Mouse (Mus musculus) lung, adult 2 months (tissue): Measurements from ENCODE around the gene Pank4. TPM values are rescaled to one million over a fixed set of nuclear protein-coding genes. Genes with fewer than 3 reads are reported as not detected.

Source experiments
- DNase-seq: peaks from one replicate; pipeline ENCODE4 v3.0.0; 2022
- H3K4me1 ChIP-seq: fragments of 200-500 bp; 2 replicates; pipeline ENCODE4 v1.6.1; 2011; ENCODE audit warnings: low read length; ENCODE audit not compliant: control insufficient read depth, insufficient read depth
- H3K4me3 ChIP-seq: fragments of 200-500 bp; replicated peaks from 2 replicates; pipeline ENCODE3; 2011; ENCODE audit warnings: low read depth, mild to moderate bottlenecking, control low read depth, low read length; ENCODE audit errors: extremely low read depth
- CTCF ChIP-seq: fragments of 200-500 bp; IDR thresholded peaks from 2 replicates; pipeline ENCODE4 v1.5.1; 2011; ENCODE audit warnings: mild to moderate bottlenecking, low read length, control low read depth; ENCODE audit not compliant: insufficient read depth
- POLR2A ChIP-seq: fragments of 200-500 bp; IDR thresholded peaks from 2 replicates; pipeline ENCODE4 v1.6.1; 2011; ENCODE audit warnings: low read depth, mild to moderate bottlenecking, control low read depth, low read length, borderline replicate concordance; ENCODE audit errors: extremely low read depth
- whole genome bisulfite sequencing: fragments of 180-500 bp; shearing (Covaris S2); methylation state at CpG from one replicate; pipeline ENCODE4 v1.1.7; 2018; 5-methylcytosine and 5-hydroxymethylcytosine counted together
- polyA plus RNA-seq: library from polyadenylated mRNA; depleted of rRNA; stranded (reverse); fragments of >200 nt; gene quantifications from 2 replicates; pipeline ENCODE4 v1.2.3, GENCODE M21; 2012

Pank4 gene
- polyA plus RNA-seq, 1 experiment, result 49.1 TPM

DNA sequence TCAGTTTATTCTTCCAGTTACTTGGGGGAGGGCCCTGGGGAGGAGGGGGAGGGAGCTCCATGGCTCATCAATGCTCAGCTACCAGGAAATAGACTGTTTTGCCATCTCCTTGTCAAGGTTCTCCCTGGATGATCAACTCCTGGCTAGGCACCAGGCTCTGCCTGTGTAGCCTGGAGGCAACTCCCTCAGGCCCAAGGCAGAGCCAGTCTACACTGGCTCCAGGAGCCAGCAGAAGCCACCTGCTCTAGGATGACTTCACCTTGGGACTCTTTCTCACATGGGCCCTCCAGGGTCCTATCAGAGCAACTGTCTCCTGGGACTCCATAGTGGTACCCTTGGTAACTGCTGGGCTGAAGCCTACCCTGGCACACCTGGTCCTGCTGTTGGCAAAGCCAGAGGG, 44.2 kb downstream of the Pank4 start:
- DNase-seq, result no peak
- H3K4me1 ChIP-seq, result no peaks in the 10 kb centered on the region
- TF ChIP-seq CTCF (no peak), POLR2A (no peak)
- no peak overlapping the region for H3K4me3 ChIP-seq

DNA sequence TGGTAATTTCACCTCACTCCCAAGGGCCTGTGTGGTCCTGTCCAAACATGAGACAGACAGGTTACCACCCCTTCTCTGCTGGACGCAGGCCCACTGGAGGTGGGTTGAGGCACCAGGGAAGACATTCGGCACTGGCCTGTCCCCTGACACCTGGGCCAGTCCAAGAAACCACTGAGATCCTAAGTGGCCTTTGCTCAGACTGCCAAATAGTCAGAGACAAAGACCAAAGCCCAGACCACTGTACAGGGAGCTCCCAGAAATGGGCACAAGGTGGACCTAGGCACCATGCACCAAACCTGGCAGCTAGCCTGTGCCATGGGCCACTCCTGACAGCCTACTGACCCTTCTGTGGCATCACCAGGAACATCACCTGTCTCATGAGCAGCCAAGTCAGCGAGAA, 45.3 kb downstream of the Pank4 start:
- no peak for DNase-seq
- Histone ChIP-seq H3K4me3 (no peak overlapping the region), H3K4me1 (no peaks in the 10 kb centered on the region)
- 74% methylated on average over 3 of the region's 3 CpGs for WGBS
- TF ChIP-seq CTCF (no peak), POLR2A (no peak)

DNA sequence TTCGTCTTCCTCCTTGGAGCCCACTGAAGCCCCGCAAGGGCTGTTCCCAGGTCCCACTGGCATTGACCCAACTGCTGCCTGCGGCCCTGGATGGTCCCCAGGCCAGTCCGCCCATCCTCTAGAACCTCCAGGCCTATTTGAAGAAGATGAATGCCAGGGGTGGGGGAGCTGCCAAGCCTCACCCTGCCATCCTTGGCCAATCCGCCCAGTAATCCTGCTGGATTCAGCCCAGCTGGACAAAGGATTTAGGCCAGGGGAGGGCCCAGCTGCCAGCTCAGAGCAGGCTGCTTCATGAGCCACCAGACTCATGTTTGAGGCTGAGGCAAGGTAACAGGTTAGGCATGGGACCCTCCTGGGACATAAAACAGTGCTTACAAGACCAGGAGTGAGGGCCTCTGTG, 46.9 kb downstream of the Pank4 start:
- no peak overlapping the region for H3K4me3 ChIP-seq
- TF ChIP-seq POLR2A, result no peak
- no peak for TF ChIP-seq CTCF
- DNase-seq, result no peak
- no peaks in the 10 kb centered on the region for H3K4me1 ChIP-seq
- WGBS, result 75% methylated on average over 5 of the region's 5 CpGs

DNA sequence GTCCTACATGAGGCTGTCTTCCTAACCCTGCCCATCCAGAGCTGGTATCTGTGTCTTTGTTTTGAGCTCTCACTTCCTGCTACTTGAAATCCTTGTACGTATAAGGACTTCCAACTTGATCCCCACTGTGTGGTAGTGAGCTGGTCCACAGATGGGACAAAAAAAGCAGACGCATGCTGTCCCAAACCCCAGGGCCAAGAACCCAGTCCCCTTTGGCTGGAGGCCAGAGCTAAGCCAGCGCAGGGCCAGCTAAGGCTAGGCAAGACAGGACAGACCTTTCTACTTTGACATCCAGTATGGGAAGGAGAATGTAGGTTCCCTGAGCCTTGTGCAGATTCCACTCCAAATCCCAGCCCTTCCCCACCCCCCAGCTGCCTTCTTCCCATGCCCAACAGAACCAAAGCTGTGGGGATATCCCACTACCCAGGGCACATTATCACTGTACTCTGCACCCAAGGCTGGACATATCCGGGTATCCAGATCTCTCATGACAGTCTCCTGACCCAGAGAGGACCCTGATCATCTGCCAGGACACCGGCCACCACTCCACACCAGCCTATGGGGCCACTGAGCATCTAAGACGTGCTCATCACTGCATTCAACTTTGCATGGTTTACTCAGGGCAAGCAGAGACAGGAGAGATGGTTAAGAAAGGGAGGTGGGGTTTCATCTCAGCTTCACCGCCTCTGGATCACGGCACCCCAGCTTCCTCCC, 47.5 kb downstream of the Pank4 start:
- no peak for TF ChIP-seq POLR2A
- TF ChIP-seq CTCF, result no peak
- 70% methylated on average over 8 of the region's 8 CpGs for WGBS

DNA sequence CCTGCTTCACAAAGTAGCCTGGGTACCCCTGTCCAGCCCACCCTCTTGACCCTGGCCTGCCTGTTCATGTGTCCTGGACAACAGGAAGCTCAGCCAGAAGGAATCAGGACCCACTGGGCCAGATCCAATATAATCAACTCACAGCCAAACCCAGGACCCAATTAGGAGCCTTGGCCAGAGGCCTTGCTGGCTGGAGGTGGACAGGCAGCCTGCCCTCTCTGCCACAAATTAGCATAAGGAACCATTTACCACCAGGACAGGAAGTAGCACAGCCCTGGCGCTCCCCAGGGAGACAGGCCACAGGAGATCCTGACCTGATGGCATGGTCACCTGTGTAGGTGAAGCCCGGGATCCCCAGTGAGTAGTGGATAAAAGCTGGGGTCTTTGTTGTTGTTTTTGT, 48.2 kb downstream of the Pank4 start:
- TF ChIP-seq POLR2A, result no peak
- no peak for TF ChIP-seq CTCF
- H3K4me3 ChIP-seq, result no peak overlapping the region
- WGBS, result 78% methylated on average over 2 of the region's 2 CpGs
- no peak for DNase-seq
- H3K4me1 ChIP-seq, result no peaks in the 10 kb centered on the region

More for the DNA sequence above, 47.5 kb downstream of the Pank4 start:
- no peaks in the 10 kb centered on the region for H3K4me1 ChIP-seq
- H3K4me3 ChIP-seq, result no peak overlapping the region
- no peak for DNase-seq

DNA sequence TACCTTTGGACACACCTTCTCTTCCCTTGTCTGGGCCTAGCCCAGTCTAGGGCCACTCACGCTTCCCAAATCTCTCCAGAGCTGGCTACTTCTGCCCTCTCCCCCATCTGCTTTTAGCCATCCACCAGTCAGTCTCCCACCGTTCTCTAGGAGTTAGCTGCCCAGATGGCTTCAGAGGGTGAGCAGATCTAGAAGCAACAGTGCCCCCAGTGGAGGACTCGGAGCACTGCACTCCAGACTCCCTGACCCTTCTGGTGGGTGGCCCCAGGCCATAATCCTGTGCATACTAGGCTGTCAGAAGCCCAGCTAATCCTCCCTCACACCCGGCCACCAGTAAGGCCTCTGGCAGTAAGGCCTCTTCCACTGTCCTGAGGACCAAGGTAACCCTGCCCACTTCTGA, 48.9 kb downstream of the Pank4 start:
- peak; percentile 59 for DNase-seq
- no peak overlapping the region for H3K4me3 ChIP-seq
- H3K4me1 ChIP-seq, result no peaks in the 10 kb centered on the region
- WGBS, result 3% methylated on average over 4 of the region's 4 CpGs
- TF ChIP-seq POLR2A, result no peak
- peak; percentile 80 for TF ChIP-seq CTCF

DNA sequence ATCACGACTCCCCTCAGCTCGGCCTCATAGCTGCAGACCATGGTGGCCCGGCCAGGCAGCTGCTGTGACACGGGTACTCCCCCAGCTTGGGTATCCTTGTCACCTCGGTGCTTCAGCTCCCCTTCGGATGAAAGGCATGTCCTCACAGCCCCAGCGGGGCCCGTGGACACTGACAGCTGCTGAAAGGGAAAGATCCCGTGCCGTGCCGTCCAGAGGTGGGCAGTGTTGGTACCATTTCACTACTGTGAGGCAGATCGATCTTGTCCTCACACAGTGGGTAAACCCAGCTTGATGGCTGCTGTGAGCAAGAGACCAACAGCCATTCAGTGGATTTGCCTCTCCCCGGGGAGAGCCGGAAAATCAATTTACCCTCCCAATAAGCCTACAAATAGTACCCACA, 50.3 kb downstream of the Pank4 start:
- Histone ChIP-seq H3K4me3 (no peak overlapping the region), H3K4me1 (no peaks in the 10 kb centered on the region)
- no peak for DNase-seq
- TF ChIP-seq CTCF (no peak), POLR2A (no peak)
- WGBS, result 57% methylated on average over 14 of the region's 14 CpGs

DNA sequence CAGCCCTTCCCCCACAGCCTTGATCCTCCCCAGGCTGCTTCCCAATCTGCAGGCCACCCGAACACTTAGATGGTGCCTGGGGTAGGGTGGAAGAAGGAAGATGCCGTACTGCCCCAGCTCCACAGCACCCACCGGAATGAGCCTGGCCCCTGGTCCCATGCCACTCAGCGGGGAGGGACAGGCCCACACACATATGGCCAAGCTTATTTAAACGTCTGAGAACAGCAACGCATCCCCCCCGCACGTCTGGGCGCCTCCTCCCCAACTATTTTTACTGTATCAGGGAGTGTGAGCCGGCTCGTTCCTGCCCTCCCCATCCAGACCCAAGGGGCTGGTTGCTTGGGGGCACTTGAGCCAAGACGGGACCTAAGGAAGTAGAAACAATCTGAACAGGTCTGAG, 50.9 kb downstream of the Pank4 start:
- H3K4me3 ChIP-seq, result no peak overlapping the region
- no peak for DNase-seq
- H3K4me1 ChIP-seq, result no peaks in the 10 kb centered on the region
- WGBS, result 73% methylated on average over 12 of the region's 12 CpGs
- TF ChIP-seq CTCF, result no peak
- TF ChIP-seq POLR2A, result no peak

DNA sequence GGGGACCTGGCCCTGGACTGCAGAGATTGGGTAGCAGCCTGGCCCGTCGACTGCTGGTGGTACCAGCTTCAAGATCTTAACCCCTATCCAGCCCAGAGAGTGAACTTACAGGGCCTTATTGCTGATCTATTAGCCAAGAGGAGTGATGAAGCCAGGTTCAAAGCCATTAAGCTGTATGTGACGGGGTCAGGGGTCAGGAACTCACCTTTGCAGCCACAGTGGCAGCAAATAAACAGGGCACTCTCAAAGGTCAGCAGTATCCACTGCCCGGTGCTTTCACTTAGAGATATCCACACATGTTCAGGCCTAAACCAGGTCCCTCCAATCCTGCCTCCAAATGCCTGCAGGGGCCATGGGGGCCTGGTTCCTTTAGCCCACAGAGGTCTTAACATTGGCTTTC, 51.6 kb downstream of the Pank4 start:
- H3K4me1 ChIP-seq, result no peaks in the 10 kb centered on the region
- 63% methylated on average over 4 of the region's 4 CpGs for WGBS
- no peak for DNase-seq
- no peak for TF ChIP-seq POLR2A
- TF ChIP-seq CTCF, result no peak
- no peak overlapping the region for H3K4me3 ChIP-seq

DNA sequence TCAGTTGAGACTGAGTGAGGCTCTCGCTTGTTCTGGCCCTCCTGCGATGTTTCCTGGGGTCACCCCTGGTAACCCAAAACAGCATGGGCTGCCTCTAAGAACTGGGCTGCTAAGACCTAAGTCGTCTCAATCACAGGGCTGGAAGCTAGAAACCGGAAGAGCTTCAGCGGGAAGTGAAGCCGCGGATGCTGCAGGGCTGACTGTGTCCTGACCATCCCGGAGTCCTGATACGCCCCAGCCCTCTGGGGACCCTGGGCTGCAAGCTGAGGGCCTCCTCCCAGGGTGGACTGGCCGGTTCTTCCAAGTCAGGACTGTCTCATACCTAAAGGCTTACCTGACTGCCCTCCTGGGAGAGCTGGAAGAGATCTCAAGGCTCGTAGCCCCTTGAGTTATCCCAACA, 52.9 kb downstream of the Pank4 start:
- no peak for TF ChIP-seq CTCF
- TF ChIP-seq POLR2A, result no peak
- no peaks in the 10 kb centered on the region for H3K4me1 ChIP-seq
- H3K4me3 ChIP-seq, result no peak overlapping the region
- 59% methylated on average over 11 of the region's 11 CpGs for WGBS
- DNase-seq, result no peak
